Mouse (Mus musculus) urinary bladder, adult 18-20 months (tissue): ENCODE measurements around the gene Nfyc.
A peak's percentile ranks its signal among the peaks of the same experiment; 100 is the strongest.

Experiments
- DNase-seq, 2 experiments: peaks; one replicate each; pipeline ENCODE4 v3.0.0; 2022; ENCODE audit warnings: low spot score in 2 of 2, mixed read lengths in 2 of 2

The Nfyc gene

DNA sequence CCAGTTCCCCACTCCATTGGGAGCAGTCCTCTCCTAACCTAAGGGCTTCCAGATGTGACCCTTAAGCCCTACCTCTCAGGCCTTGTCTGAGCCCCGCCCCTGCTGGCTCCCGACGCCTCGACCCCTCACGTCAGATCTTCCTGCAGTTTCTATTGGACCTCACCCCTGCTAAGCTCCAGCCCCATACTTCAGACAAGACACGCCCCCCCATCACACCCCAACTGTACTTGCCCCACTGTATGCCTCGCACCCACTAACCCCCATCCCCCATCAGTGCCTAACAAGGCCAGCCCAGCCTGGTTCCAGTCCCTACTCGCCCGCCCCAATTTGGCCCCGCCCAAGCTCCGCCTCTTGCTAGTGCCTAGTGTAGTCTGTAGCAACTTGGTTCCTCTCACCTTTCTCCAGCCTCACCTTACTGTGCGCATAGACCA, 115.2 kb downstream of the Nfyc start:
- peak; percentile 48 to 69 for DNase-seq

DNA sequence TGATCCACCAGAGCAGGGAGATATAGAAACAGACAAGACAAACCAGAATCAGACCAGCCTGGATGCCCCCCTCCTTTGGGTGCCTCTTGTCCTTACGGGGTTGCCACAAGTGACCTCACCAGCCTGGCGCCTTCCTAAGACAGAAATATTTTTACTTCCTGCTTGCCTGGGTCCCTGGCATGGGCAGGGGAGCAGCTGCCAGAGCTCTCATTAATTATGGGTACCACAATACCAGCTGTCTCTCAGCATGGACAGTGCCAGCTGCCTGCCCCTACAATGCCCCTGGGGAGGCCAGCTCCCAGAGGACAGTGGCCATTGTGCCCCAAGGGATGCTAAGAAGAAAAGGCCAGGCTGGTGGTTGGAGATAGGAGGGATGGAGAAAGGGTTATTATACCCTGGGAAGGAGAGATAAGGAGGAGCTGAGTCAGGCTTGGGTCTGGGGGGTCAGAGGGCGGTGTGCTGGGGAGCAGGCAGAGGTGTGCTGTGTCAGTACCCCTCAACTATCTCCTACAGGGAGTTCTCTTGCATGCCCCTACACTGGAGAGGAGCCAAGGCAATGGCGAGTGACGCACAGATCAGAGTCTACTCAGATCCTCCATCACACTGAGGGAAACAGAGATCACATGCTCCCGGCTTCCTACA, 117.4 kb downstream of the Nfyc start:
- DNase-seq, result no peak

DNA sequence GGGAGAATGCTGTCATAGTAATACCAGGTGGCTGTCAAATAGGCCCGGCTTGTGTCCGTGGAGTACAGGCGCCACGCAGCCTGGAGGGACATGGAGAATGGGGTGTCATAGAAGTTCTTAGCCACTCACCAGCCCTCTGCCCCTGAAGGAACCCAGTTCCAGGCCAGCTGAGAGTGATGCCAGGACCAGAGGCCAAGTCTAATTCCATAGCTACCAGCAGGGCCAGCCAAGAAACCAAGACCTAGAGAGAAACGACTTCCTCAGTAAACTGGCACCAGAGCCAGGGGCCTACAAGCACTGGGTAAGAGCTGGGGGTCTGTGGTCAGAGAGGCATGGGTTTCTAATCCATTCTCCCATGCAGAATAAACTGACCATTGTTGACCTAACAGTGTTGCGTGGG, 118.4 kb downstream of the Nfyc start:
- DNase-seq, result no peak

DNA sequence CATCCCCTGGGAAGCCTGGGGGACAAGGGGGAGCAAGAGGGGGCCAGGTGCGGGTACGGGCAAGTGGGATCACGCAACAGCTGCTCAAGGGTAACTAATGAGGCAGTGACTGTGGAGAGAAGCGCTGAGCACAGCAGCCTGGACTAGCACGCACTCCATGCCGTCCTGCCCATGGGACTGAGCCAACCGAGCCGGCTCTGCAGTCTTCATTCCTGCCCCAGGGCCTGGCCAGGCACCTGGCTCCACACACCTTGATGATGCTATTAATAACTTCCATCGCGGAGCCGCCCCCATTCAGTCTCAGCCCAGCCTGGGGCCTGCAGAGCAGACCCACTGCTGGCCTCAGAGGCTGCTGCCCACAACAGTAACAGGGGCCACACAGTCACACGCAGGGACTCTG, 119.1 kb downstream of the Nfyc start:
- no peak for DNase-seq
